Mouse (Mus musculus) lung, embryonic 15.5 days (tissue): ENCODE results near the gene Tmeff1. TPM values are rescaled to one million over a fixed set of nuclear protein-coding genes. Genes with fewer than 3 reads are reported as not detected.

Source experiments
- ATAC-seq: fragments of 200-750 bp; cut with Nextera tagmentation; 2 replicates; pipeline ENCODE4 v1.8.0; 2017; ENCODE audit warnings: moderate number of reproducible peaks, borderline replicate concordance; ENCODE audit not compliant: low FRiP score, low TSS enrichment; ENCODE audit errors: extremely low read depth
- H3K27ac ChIP-seq: fragments of 300-500 bp; sonication (generic); 2 replicates; pipeline ENCODE4 v1.5.1; 2015; ENCODE audit warnings: moderate library complexity, mild to moderate bottlenecking, inconsistent platforms
- H3K27me3 ChIP-seq: fragments of 300-500 bp; sonication (generic); 2 replicates; pipeline ENCODE4 v1.6.1; 2015; ENCODE audit warnings: inconsistent platforms
- H3K36me3 ChIP-seq: fragments of 300-500 bp; sonication (generic); 2 replicates; pipeline ENCODE4 v1.6.1; 2015; ENCODE audit warnings: inconsistent platforms
- H3K4me1 ChIP-seq: fragments of 300-500 bp; sonication (generic); 2 replicates; pipeline ENCODE4 v1.6.1; 2015; ENCODE audit warnings: inconsistent platforms
- H3K4me2 ChIP-seq: fragments of 300-500 bp; sonication (generic); 2 replicates; pipeline ENCODE4 v1.6.1; 2015; ENCODE audit warnings: inconsistent platforms, mild to moderate bottlenecking, moderate library complexity
- H3K4me3 ChIP-seq: fragments of 300-500 bp; sonication (generic); 2 replicates; pipeline ENCODE4 v1.5.1; 2015; ENCODE audit warnings: mild to moderate bottlenecking, inconsistent platforms
- H3K9ac ChIP-seq: fragments of 300-500 bp; sonication (generic); 2 replicates; pipeline ENCODE4 v1.6.1; 2015; ENCODE audit warnings: inconsistent platforms
- H3K9me3 ChIP-seq: fragments of 300-500 bp; sonication (generic); 2 replicates; pipeline ENCODE4 v1.6.1; 2016; ENCODE audit warnings: inconsistent platforms
- WGBS: fragments of 180-500 bp; shearing (Covaris S2); methylation state at CpG from one replicate; pipeline ENCODE4 v1.1.7; 2015; 5-methylcytosine and 5-hydroxymethylcytosine counted together
- polyA plus RNA-seq: library from polyadenylated mRNA; unstranded; fragments of >200 nt; fragmentation: Nextera tagmentation; extraction: Ambion mirVana; gene quantifications from 2 replicates; pipeline ENCODE4 v1.2.1, GENCODE M21; 2015

Tmeff1 gene
- polyA plus RNA-seq, result 52.6 and 53.6 TPM in 2 replicates

DNA sequence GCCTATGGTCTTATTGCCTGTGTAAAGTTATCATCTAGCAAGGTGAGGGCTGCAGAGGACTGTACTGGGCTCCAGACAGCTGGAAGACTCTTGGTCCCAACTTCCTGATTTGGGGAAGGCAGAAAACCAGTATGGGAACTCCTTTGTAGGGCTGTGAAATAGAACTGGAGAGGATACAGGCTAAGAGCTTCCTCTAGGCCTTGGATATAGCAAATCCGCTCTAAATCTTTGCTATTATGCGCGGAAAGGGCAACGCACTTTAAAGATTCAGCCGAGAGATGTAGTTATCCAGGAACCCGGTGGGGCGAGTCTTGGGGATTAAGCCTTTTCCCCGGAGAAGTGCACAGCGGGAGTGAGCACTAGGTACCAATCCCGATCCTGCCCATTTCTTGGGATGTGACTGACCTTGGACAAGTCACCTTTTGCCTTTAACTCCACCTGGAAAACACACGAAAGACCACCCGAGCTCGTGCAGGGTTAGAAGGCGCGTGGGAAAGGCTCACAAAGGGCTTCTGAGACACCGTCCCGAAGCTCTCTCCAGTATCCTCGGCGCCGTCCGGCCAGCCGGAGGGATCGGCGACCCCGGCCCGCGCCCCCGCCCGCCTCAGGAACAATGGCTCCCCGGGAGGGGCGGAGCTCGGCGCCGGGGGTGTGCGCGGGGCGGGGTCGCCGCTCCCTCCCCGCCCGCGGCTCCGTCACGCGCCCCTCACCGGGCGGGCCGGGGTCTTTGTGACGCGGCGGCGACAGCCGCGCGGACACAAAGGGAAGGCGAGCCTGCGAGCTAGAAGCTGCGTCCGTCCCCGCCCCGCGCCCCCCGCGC, at the start of gene Tmeff1:
TSS of gene Tmeff1 (plus strand) at position 754 of the 820 bp plus-strand sequence.
- Histone ChIP-seq H3K36me3 (no peaks in the 10 kb centered on the region), H3K4me3 (peak within 1 kb of the TSS; percentile 90), H3K4me1 (peaks cover 23% of the 10 kb centered on the region), H3K9me3 (no peaks in the 10 kb centered on the region), H3K4me2 (peak within 1 kb of the TSS; percentile 60), H3K27ac (peak within 1 kb of the TSS; percentile 90), H3K27me3 (no peaks in the 10 kb centered on the region), H3K9ac (peak within 1 kb of the TSS; percentile 84)
- ATAC-seq, result peak; percentile 75
- WGBS, result 1% methylated on average over 56 of the region's 64 CpGs

DNA sequence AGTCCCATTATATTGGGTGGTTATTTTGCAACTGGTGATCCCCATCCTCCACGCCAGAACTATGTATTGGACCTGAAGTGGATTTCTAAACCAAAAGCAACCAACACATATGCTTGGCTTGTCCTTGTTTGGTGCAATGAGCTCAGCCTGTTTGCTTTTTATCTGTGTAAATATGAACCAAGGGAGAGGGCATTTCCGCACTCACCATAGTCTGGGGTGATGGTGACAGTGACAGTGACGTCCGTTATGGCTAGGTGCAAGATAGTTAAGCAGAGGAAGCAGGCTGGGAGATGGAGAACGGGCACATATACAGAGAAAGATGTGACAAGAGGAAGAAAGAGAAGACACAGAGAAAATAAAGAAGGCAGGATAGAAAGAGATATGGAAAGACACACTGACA, 48.7 kb upstream of the Tmeff1 start:
- Histone ChIP-seq H3K27me3 (no peaks in the 10 kb centered on the region), H3K9ac (no peak overlapping the region), H3K4me2 (no peak overlapping the region), H3K4me1 (no peaks in the 10 kb centered on the region), H3K9me3 (no peaks in the 10 kb centered on the region), H3K27ac (no peak overlapping the region), H3K36me3 (no peaks in the 10 kb centered on the region), H3K4me3 (no peak overlapping the region)
- WGBS, result 56% methylated on average over 5 of the region's 5 CpGs
- no peak for ATAC-seq

DNA sequence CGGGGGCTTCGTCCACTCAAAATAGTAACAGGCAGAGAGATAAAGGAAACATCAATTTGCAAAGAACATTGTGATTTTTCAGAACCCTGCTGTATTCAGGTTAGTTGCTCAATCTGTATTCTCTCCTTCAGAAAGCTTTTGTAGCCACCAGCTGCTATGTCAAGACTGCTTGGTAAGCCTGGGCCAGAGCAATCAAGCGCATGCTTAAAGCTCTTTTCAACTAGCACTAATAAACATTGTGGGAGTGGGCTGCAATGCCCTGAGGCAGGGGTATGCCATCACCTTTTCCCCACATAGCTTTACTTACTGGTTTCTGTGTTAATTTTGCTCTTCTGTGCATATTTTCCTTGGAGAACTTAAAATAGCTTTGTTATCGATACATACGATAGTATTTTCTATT, 48.0 kb upstream of the Tmeff1 start:
- Histone ChIP-seq H3K27me3 (no peaks in the 10 kb centered on the region), H3K4me3 (no peak overlapping the region), H3K9me3 (no peaks in the 10 kb centered on the region), H3K4me1 (peaks cover 7% of the 10 kb centered on the region), H3K36me3 (no peaks in the 10 kb centered on the region), H3K4me2 (no peak overlapping the region), H3K9ac (no peak overlapping the region), H3K27ac (no peak overlapping the region)
- 84% methylated on average over 5 of the region's 5 CpGs for WGBS
- ATAC-seq, result no peak

DNA sequence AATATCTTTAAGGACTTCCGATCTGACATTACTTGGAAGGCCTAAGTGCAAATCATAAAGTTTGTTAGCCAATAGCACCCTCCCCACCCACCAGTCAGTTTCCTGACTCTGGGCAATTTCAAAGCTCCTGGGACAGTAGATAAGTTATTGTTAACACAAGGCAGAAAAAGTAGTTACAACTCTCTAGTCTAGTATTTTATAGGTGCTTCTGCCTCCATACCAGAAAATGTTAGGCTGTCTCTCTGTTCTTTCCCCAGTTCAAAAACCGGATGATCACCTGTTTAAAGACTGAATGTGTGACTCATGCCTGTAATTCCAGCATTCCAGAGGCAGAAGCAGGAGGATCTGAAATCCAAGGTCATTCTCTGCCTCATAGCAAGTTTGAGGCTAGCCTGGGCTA, 46.4 kb upstream of the Tmeff1 start:
- H3K27ac ChIP-seq, result no peak overlapping the region
- H3K4me1 ChIP-seq, result peaks cover 19% of the 10 kb centered on the region
- ATAC-seq, result no peak
- no peak overlapping the region for H3K9ac ChIP-seq
- 91% methylated on average over 2 of the region's 2 CpGs for WGBS
- no peaks in the 10 kb centered on the region for H3K27me3 ChIP-seq
- H3K4me3 ChIP-seq, result no peak overlapping the region
- no peaks in the 10 kb centered on the region for H3K9me3 ChIP-seq
- H3K4me2 ChIP-seq, result no peak overlapping the region
- no peaks in the 10 kb centered on the region for H3K36me3 ChIP-seq

GRCm38 (mm10) chr4:48539841-48540575, 45.0 kb upstream of the Tmeff1 start, which contains the start of gene Msantd3:
Msantd3 (plus strand) TSS chr4:48539935.
- Histone ChIP-seq H3K4me3 (peak within 1 kb of the TSS; percentile 84), H3K9me3 (no peaks in the 10 kb centered on the region), H3K27ac (peak within 1 kb of the TSS; percentile 82), H3K4me2 (peak within 1 kb of the TSS; percentile 85), H3K4me1 (peaks cover 19% of the 10 kb centered on the region), H3K27me3 (no peaks in the 10 kb centered on the region), H3K9ac (peak within 1 kb of the TSS; percentile 93), H3K36me3 (no peaks in the 10 kb centered on the region)
- under 1% methylated on average over 77 of the region's 86 CpGs for WGBS
- peak; percentile 80; the same call in 1 of the 2 replicates for ATAC-seq

DNA sequence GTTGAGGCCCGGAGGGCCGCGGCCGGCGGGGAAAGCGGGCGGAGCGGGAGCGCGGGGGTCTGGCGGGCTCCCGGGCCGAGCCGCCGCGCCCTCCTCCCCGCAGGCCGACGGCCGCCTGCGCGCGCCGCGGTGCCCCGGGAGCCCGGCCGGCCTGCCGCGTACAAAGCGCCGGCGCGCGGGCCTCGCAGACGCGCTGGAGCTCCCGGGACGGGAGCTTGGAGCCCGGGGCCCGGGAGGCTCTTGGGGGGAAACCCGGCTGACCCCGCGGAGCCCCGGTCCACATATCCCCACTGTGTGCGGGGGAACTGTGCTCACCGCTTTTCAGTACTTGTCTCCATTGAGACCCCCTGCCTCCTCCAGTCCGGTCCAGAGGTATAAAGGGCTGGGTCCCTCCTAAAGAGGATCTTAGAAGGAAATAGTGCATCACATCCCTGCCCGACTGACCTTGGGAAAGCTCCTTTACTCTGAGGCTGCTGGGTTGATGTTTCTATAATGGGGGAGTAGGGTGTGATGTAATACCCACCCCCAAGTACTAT, 44.3 kb upstream of the Tmeff1 start:
- H3K4me1 ChIP-seq, result peaks cover 24% of the 10 kb centered on the region
- H3K4me3 ChIP-seq, result peak overlapping the region; percentile 84
- ATAC-seq, result peak; percentile 66
- H3K36me3 ChIP-seq, result no peaks in the 10 kb centered on the region
- H3K27ac ChIP-seq, result peak overlapping the region; percentile 82
- H3K9me3 ChIP-seq, result no peaks in the 10 kb centered on the region
- WGBS, result under 1% methylated on average over 36 of the region's 50 CpGs
- H3K27me3 ChIP-seq, result no peaks in the 10 kb centered on the region
- H3K4me2 ChIP-seq, result peak overlapping the region; percentile 85
- H3K9ac ChIP-seq, result peak overlapping the region; percentile 93

DNA sequence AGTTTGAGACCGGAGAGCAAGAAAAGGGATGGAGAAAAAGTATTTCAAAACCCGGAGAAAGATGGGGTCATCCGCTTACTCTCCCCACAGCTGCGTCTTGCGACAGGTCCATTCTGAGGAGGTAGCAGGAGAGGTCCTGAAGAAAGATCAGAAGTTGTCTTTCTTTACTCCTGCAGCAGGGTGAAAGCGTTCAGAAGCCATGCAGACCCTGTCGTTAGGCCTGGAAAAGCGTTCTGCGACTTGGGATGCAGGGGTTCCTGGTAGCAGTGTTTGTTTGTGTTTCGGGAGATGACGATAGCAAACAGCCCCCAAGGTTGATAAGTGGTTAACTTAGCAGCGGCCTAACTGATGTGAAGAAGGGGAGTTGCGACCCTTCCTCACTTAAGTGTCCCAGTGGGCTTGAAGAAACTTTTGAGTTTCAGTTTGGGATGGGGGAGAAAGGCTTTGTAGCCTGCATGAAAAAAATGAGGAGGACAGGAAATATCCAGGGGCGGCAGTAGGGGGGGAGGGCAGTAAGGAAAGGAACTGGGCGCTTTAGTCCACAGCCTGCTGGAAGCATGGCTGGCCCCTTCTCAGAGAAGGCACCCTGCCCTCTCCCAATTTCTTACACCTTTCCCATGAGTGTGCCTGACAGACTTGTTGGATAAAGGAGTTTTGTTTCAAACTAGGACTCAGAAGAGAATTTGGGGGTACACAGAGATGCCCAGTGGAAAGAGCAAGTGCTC, 43.3 kb upstream of the Tmeff1 start:
- ATAC-seq, result no peak
- 6% methylated on average over 15 of the region's 15 CpGs for WGBS
- peaks cover 33% of the 10 kb centered on the region for H3K4me1 ChIP-seq
- no peaks in the 10 kb centered on the region for H3K36me3 ChIP-seq
- no peaks in the 10 kb centered on the region for H3K9me3 ChIP-seq
- H3K9ac ChIP-seq, result peak overlapping the region; percentile 93
- H3K27ac ChIP-seq, result 0 out of 2 replicates have a peak overlapping the region, but pooled peaks have one; percentile 5
- H3K4me3 ChIP-seq, result peak overlapping the region; percentile 84
- H3K4me2 ChIP-seq, result peak overlapping the region; percentile 85
- no peaks in the 10 kb centered on the region for H3K27me3 ChIP-seq

- Histone ChIP-seq H3K9me3 (no peaks in the 10 kb centered on the region), H3K36me3 (no peaks in the 10 kb centered on the region), H3K27me3 (no peaks in the 10 kb centered on the region), H3K4me3 (0 out of 2 replicates have a peak overlapping the region, but pooled peaks have one; percentile 84), H3K9ac (no peak overlapping the region), H3K27ac (no peak overlapping the region), H3K4me2 (peak overlapping the region; percentile 85; the same call in 1 of the 2 replicates), H3K4me1 (peaks cover 35% of the 10 kb centered on the region)
- no peak for ATAC-seq
- 21% methylated on average over 5 of the region's 5 CpGs for WGBS
Measured at GRCm38 (mm10) chr4:48542351-48542750, 42.6 kb upstream of the Tmeff1 start.

DNA sequence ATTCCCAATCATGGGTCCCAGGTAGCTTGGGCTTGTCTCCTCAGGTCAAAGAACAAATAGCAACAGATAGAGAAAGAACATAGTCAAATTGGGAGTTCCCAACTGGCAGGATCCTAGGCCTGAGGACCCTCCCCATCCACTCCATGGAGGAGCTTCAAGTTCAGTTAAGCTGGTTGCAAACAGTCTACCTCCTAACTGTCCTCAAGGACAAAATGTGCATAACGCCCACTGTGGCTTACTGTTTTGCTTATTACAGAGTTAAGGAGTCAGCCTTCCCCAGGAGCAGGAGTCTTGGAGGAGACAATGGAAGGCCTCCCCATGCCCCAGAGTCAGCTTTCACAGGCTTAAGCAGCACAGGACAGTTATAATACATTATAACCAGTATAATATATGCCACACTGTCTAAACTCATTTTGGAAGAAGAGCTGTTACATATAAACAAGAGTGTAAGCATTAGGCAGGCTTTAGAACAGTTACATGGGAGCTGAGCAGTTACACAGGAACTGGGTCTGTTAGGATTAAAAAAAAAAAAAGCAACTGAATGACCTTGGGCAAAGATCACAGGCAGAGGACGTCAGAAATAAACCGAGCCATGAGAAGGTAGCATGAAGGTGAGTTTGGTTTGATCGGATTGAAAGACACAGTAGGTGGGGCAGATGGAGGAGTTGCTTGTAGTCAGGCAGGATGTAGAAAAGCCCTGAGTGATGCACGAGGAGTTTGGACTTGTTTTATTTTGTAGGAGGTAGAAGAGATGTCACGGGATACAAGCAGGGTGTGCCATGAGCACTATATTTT, 41.7 kb upstream of the Tmeff1 start:
- no peak overlapping the region for H3K9ac ChIP-seq
- peaks cover 36% of the 10 kb centered on the region for H3K4me1 ChIP-seq
- no peaks in the 10 kb centered on the region for H3K36me3 ChIP-seq
- H3K27ac ChIP-seq, result no peak overlapping the region
- WGBS, result 59% methylated on average over 6 of the region's 6 CpGs
- no peaks in the 10 kb centered on the region for H3K9me3 ChIP-seq
- no peaks in the 10 kb centered on the region for H3K27me3 ChIP-seq
- no peak overlapping the region for H3K4me2 ChIP-seq
- no peak for ATAC-seq
- H3K4me3 ChIP-seq, result no peak overlapping the region

DNA sequence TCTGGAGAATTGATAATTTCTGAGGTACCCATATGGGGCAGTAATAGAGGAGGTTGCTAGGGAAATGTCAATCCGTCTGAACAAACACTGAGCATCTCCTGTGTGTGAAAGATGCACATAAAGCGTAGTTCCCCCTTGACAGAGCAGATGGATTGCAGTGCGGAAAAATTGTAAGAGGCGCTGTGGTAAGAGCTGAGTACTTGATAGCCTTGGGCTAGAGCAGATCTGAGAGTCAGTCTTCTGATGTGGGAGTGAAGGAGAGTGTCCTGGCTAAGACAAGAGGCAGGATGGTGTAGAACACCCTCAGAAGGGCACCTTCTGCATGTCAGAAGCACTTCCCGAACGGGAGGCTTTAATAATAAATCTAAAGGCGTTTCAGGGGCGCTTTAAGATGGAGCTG, 40.8 kb upstream of the Tmeff1 start:
- H3K4me3 ChIP-seq, result no peak overlapping the region
- no peaks in the 10 kb centered on the region for H3K9me3 ChIP-seq
- H3K27ac ChIP-seq, result no peak overlapping the region
- no peak for ATAC-seq
- no peaks in the 10 kb centered on the region for H3K27me3 ChIP-seq
- H3K4me2 ChIP-seq, result no peak overlapping the region
- 74% methylated on average over 8 of the region's 8 CpGs for WGBS
- no peak overlapping the region for H3K9ac ChIP-seq
- H3K36me3 ChIP-seq, result no peaks in the 10 kb centered on the region
- peaks cover 44% of the 10 kb centered on the region for H3K4me1 ChIP-seq

DNA sequence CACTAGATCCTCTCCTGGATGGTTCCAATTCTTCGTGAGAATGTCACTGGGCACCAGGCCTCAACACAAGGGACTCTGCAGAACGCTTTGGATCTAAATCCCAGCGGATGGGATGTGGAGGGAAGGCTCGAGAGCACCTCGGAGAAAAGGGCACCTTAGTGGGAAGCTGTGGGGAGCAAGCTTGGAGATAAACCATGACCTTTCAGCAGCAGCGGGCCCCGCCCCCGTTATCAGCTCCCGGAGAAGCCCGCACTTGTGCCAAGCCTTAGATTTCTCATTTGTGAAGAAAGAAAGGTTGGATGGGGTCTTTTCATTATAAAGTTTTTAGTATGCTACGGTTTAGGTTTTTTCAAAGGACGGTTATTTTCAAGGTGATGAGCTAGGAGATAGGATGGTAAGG, 39.0 kb upstream of the Tmeff1 start:
- no peaks in the 10 kb centered on the region for H3K9me3 ChIP-seq
- no peaks in the 10 kb centered on the region for H3K27me3 ChIP-seq
- no peak overlapping the region for H3K4me2 ChIP-seq
- no peak overlapping the region for H3K4me3 ChIP-seq
- no peaks in the 10 kb centered on the region for H3K36me3 ChIP-seq
- ATAC-seq, result no peak
- H3K27ac ChIP-seq, result no peak overlapping the region
- 54% methylated on average over 12 of the region's 12 CpGs for WGBS
- no peak overlapping the region for H3K9ac ChIP-seq
- H3K4me1 ChIP-seq, result peaks cover 49% of the 10 kb centered on the region
